Mouse (Mus musculus) CH12.LX (cell line): ENCODE results near the gene Lzts2. TPM values are rescaled to one million over a fixed set of nuclear protein-coding genes. Genes with fewer than 3 reads are reported as not detected.
A peak's percentile ranks its signal among the peaks of the same experiment; 100 is the strongest.

Experiments used
- DNase-seq: peaks from one replicate; pipeline ENCODE4 v3.0.0-alpha.2; 2013; ENCODE audit errors: extremely low read depth
- H3K27ac ChIP-seq: 2 replicates; pipeline ENCODE4 v1.5.1; 2012; ENCODE audit warnings: low read depth, mild to moderate bottlenecking, control low read depth, moderate library complexity; ENCODE audit not compliant: insufficient read depth
- H3K27me3 ChIP-seq: replicated peaks from 2 replicates; pipeline ENCODE3; 2012; ENCODE audit warnings: inconsistent platforms
- H3K36me3 ChIP-seq, 2 experiments: replicated peaks in 1 of 2; 2 replicates each; pipeline versions ENCODE3 to v1.6.1; 2012; ENCODE audit warnings: inconsistent platforms in 1 of 2, low read length in 1 of 2, mild to moderate bottlenecking in 1 of 2, mixed read lengths in 1 of 2, moderate library complexity in 1 of 2; ENCODE audit not compliant: control insufficient read depth in 1 of 2, insufficient read depth in 1 of 2
- H3K4me1 ChIP-seq, 2 experiments: 2 replicates each; pipeline ENCODE4 v1.6.1; 2012; ENCODE audit warnings: inconsistent platforms in 1 of 2, moderate library complexity in 1 of 2; ENCODE audit not compliant: insufficient read depth in 2 of 2, control insufficient read depth in 1 of 2
- H3K4me2 ChIP-seq: 2 replicates; pipeline ENCODE4 v1.6.1; 2012; ENCODE audit warnings: low read depth, mild to moderate bottlenecking, control low read depth; ENCODE audit not compliant: poor library complexity, insufficient read depth, severe bottlenecking
- H3K4me3 ChIP-seq, 3 experiments: fragments of 150-350 bp in 1 of 3; sonication (generic) in 1 of 3; replicated peaks in 1 of 3; 2 replicates each; pipeline versions ENCODE3 to v1.5.1; 2011 to 2012; ENCODE audit warnings: low read depth in 2 of 3, low read length in 2 of 3, mild to moderate bottlenecking in 2 of 3, moderate library complexity in 2 of 3, control low read depth in 1 of 3, improper control_type of control experiment in 1 of 3, inconsistent platforms in 1 of 3, mixed read lengths in 1 of 3; ENCODE audit not compliant: poor library complexity in 1 of 3
- H3K79me2 ChIP-seq: replicated peaks from 2 replicates; pipeline ENCODE4 v1.6.1; 2012; ENCODE audit warnings: mild to moderate bottlenecking, moderate library complexity; ENCODE audit not compliant: control insufficient read depth, poor library complexity, insufficient read depth, severe bottlenecking; ENCODE audit errors: extremely low read depth
- H3K9ac ChIP-seq: 2 replicates; pipeline ENCODE4 v1.6.1; 2012; ENCODE audit warnings: low read depth, mild to moderate bottlenecking, control low read depth, moderate library complexity; ENCODE audit not compliant: insufficient read depth
- H3K9me3 ChIP-seq: replicated peaks from 2 replicates; pipeline ENCODE3; 2012; ENCODE audit warnings: low read length, inconsistent platforms, mixed read lengths
- BHLHE40 ChIP-seq: IDR thresholded peaks from 2 replicates; pipeline ENCODE4 v1.6.1; 2011; ENCODE audit warnings: mild to moderate bottlenecking, low read depth, low read length, improper control_type of control experiment
- CHD2 ChIP-seq: IDR thresholded peaks from 2 replicates; pipeline ENCODE4 v1.6.1; 2011; ENCODE audit warnings: low read length, improper control_type of control experiment
- CTCF ChIP-seq, 2 experiments: IDR thresholded peaks in 1 of 2; conservative IDR thresholded peaks in 1 of 2; 2 replicates each; pipeline ENCODE4 v1.5.1; 2011 to 2012; ENCODE audit warnings: low read depth in 2 of 2, low read length in 2 of 2, improper control_type of control experiment in 1 of 2, inconsistent platforms in 1 of 2, mild to moderate bottlenecking in 1 of 2, moderate library complexity in 1 of 2
- E2F4 ChIP-seq: IDR thresholded peaks from 2 replicates; pipeline ENCODE4 v1.6.1; 2011; ENCODE audit warnings: low read depth, low read length, improper control_type of control experiment; ENCODE audit not compliant: insufficient replicate concordance
- HCFC1 ChIP-seq: IDR thresholded peaks from 2 replicates; pipeline ENCODE4 v1.6.1; 2012; ENCODE audit warnings: low read depth, mild to moderate bottlenecking, inconsistent platforms, low read length, improper control_type of control experiment
- MAX ChIP-seq: IDR thresholded peaks from 2 replicates; pipeline ENCODE4 v1.6.1; 2011; ENCODE audit warnings: low read length, improper control_type of control experiment
- MXI1 ChIP-seq: IDR thresholded peaks from 2 replicates; pipeline ENCODE4 v1.6.1; 2011; ENCODE audit warnings: mild to moderate bottlenecking, low read depth, low read length, improper control_type of control experiment
- MYC ChIP-seq: IDR thresholded peaks from 2 replicates; pipeline ENCODE4 v1.6.1; 2011; ENCODE audit warnings: low read depth, mild to moderate bottlenecking, improper control_type of control experiment, low read length
- NRF1 ChIP-seq: IDR thresholded peaks from 2 replicates; pipeline ENCODE4 v1.6.1; 2014; ENCODE audit warnings: low read depth, mild to moderate bottlenecking, inconsistent platforms, low read length, improper control_type of control experiment, moderate library complexity
- PAX5 ChIP-seq: IDR thresholded peaks from 2 replicates; pipeline ENCODE4 v1.6.1; 2012; ENCODE audit warnings: low read length, inconsistent platforms, mixed read lengths
- POLR2A ChIP-seq: IDR thresholded peaks from 2 replicates; pipeline ENCODE4 v1.6.1; 2011; ENCODE audit warnings: low read depth, mild to moderate bottlenecking, improper control_type of control experiment, low read length
- POLR2AphosphoS2 ChIP-seq: IDR thresholded peaks from 2 replicates; pipeline ENCODE4 v1.6.1; 2011; ENCODE audit warnings: low read depth, low read length, improper control_type of control experiment
- RAD21 ChIP-seq: IDR thresholded peaks from 2 replicates; pipeline ENCODE4 v1.6.1; 2011; ENCODE audit warnings: low read depth, mild to moderate bottlenecking, low read length, improper control_type of control experiment, moderate library complexity
- SMC3 ChIP-seq: IDR thresholded peaks from 2 replicates; pipeline ENCODE4 v1.6.1; 2011; ENCODE audit warnings: low read depth, low read length, improper control_type of control experiment
- ZMIZ1 ChIP-seq: IDR thresholded peaks from 2 replicates; pipeline ENCODE4 v1.6.1; 2012; ENCODE audit warnings: low read depth, mild to moderate bottlenecking, inconsistent platforms, low read length, improper control_type of control experiment
- dilution Hi-C: fragments of 300-500 bp; cut with MboI; formaldehyde crosslinking; loops from 2 replicates; pipeline ENCODE4 v1.14.3; 2020; ENCODE audit warnings: low sequenced_read_pairs; ENCODE audit not compliant: extremely low pct_unique_long_range_greater_than_20kb, extremely low pct_ligation_motif_present
- in situ Hi-C: fragments of 300-500 bp; cut with MboI; formaldehyde crosslinking; loops from 3 replicates; pipeline ENCODE4 v1.14.3; 2019; ENCODE audit warnings: low sequenced_read_pairs, low pct_ligation_motif_present, low pct_unique_long_range_greater_than_20kb, mixed read lengths
- polyA plus RNA-seq: library from polyadenylated mRNA; unstranded; fragments of >175 nt; gene quantifications from 2 replicates; pipeline ENCODE4 v1.2.1, GENCODE M21; 2012; ENCODE audit warnings: low read depth; ENCODE audit not compliant: insufficient read length
- total RNA-seq, 2 experiments: library from RNA; depleted of rRNA; stranded (reverse); fragments of 300-350 nt in 1 of 2; fragments of >200 nt in 1 of 2; gene quantifications; 2 replicates each; pipeline ENCODE4 v1.2.3; 2012 to 2014

Gene Lzts2
- total and polyA plus RNA-seq, 3 experiments: 0.68 to 22.1 (median 2.2) TPM

DNA sequence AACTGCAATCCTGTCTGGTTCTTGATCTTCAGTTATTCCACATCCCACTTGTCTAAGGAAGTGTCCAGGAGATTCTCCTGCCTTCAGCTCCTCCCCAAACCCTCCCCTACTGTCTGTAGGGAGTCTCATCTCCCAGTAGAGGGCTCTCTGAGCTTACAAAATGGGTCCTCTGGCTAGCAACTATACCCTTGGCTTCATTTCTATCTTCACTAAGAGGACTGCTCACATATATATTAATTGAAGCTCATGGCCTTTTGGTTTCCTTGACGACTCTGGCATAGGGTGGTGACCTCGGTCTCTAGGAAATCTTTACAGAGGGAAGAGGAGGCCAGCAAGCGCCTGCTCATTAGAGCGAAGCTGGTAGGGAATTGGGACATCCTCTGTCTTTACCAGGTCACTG, 42.1 kb downstream of the Lzts2 start:
- Histone ChIP-seq H3K4me3 (no peak overlapping the region), H3K79me2 (no peaks in the 10 kb centered on the region; the same call in 1 of the 2 replicates), H3K27me3 (no peaks in the 10 kb centered on the region), H3K9me3 (no peaks in the 10 kb centered on the region), H3K27ac (no peak overlapping the region), H3K36me3 (peaks cover 16 to 34% of the 10 kb centered on the region in 2 experiments), H3K4me1 (peaks cover 0 to 16% of the 10 kb centered on the region in 2 experiments; a peak in 3 of 4 replicates), H3K4me2 (no peak overlapping the region; the same call in 1 of the 2 replicates), H3K9ac (no peak overlapping the region)
- dilution Hi-C loops (no loop called here), in situ Hi-C loops (loop anchor here (10.0 kb wide), 1 partner anchor 98 kb away; the partner anchor contains the start of gene Tlx1)
- DNase-seq: peak; percentile 51
- TF ChIP-seq CTCF (conservative IDR thresholded peaks at IDR 0.05 in 1 of 2, IDR thresholded peaks at IDR 0.05 in 1 of 2; ENCODE audit: low read depth in 2 of 2, low read length in 2 of 2) (peak; percentile 29 to 86; a peak in 2 of 4 replicates), E2F4 (no peak), HCFC1 (no peak), BHLHE40 (no peak), SMC3 (peak; percentile 56), RAD21 (peak; percentile 82), NRF1 (no peak), MXI1 (no peak), POLR2A (no peak), POLR2AphosphoS2 (no peak), MAX (no peak)

DNA sequence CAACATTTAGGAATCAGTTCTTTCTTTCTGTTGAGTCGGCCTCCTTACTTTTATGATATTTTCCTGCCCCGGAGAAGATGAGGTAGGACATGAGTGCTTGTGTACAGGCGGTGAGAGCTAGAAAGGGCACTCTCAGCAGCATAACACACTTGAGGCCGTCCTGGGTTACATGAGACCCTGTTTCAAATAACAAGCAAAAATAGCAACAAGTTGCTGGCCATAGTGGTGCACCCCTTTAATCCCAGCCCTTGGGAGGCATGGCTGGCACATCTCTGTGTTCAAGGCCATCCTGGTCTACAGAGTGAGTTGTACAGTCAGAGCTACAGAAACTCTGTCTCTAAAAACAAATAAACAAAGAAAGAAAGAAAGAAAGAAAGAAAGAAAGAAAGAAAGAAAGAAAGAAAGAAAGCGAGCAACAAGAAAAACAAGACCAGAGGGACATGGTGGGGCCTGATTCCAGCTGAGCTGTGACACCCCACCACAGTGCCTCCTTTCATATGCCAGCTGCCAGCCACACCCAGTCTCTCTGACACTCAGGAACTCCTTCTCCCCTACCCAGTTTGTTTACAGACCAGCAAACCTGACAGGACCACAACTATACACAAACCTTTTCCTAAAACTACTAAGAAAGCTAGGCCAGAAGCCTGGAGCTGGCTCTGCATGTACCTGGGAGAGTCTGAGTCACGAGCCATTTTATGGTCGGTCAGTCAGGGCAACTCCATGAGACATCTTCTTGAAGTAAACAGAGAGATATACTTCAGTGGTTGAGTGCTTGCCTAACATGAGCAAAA, 42.9 kb downstream of the Lzts2 start:
- peak overlapping the region; percentile 94 for H3K9ac ChIP-seq
- H3K27ac ChIP-seq: no peak overlapping the region
- no peaks in the 10 kb centered on the region; the same call in 1 of the 2 replicates for H3K79me2 ChIP-seq
- TF ChIP-seq CHD2 (no peak), HCFC1 (no peak), ZMIZ1 (no peak), PAX5 (no peak), NRF1 (no peak), RAD21 (no peak), MYC (no peak), SMC3 (no peak), E2F4 (no peak)
- peaks cover 16 to 29% of the 10 kb centered on the region in 2 experiments for H3K36me3 ChIP-seq
- H3K27me3 ChIP-seq: no peaks in the 10 kb centered on the region
- no peaks in the 10 kb centered on the region for H3K9me3 ChIP-seq
- dilution Hi-C loops (no loop called here), in situ Hi-C loops (loop anchor here (10.0 kb wide), 1 partner anchor 98 kb away; the partner anchor contains the start of gene Tlx1)
- peaks cover 0 to 16% of the 10 kb centered on the region in 2 experiments; a peak in 3 of 4 replicates for H3K4me1 ChIP-seq
- no peak for DNase-seq
- no peak overlapping the region for H3K4me3 ChIP-seq
- H3K4me2 ChIP-seq: peak overlapping the region; percentile 73
